Mouse (Mus musculus): Measurements from ENCODE around the gene Trappc6a. TPM values are rescaled to one million over a fixed set of nuclear protein-coding genes. Genes with fewer than 3 reads are reported as not detected.

The Trappc6a gene
- polyA plus RNA-seq, 1 experiment from 2014 or later, result 89.0 TPM

- no peaks in the 10 kb centered on the region for H3K9me3 ChIP-seq (ENCODE audit: control insufficient read depth, low read depth, low read length)
- 94% methylated on average over 2 of the region's 2 CpGs for WGBS
- no peak overlapping the region for H3K4me2 ChIP-seq (replicated peaks; ENCODE audit: low read depth, low read length)
- no peak overlapping the region for H3K9ac ChIP-seq (replicated peaks; ENCODE audit: low read depth, low read length)
- H3K27ac ChIP-seq (ENCODE audit: low read length), result no peak overlapping the region
- H3K27me3 ChIP-seq (ENCODE audit: control insufficient read depth, insufficient read depth, low read length), result no peaks in the 10 kb centered on the region
- ATAC-seq (ENCODE audit: insufficient number of reproducible peaks, insufficient read depth, low FRiP score, low read depth), result no peak
- H3K36me3 ChIP-seq (ENCODE audit: control insufficient read depth, insufficient read depth, low read length), result peaks cover 4% of the 10 kb centered on the region
- H3K4me3 ChIP-seq (ENCODE audit: low read depth, low read length), result no peak overlapping the region
- H3K4me1 ChIP-seq (ENCODE audit: control insufficient read depth, insufficient read depth, low read length), result peaks cover 19% of the 10 kb centered on the region
These were observed 48.9 kb downstream of the Trappc6a start for GRCm38 (mm10) chr7:19557086-19557485.

- Histone ChIP-seq H3K27me3 (ENCODE audit: control insufficient read depth, insufficient read depth, low read length) (no peaks in the 10 kb centered on the region), H3K4me3 (ENCODE audit: low read depth, low read length) (no peak overlapping the region), H3K9ac (replicated peaks; ENCODE audit: low read depth, low read length) (no peak overlapping the region), H3K4me1 (ENCODE audit: control insufficient read depth, insufficient read depth, low read length) (peaks cover 19% of the 10 kb centered on the region), H3K36me3 (ENCODE audit: control insufficient read depth, insufficient read depth, low read length) (peaks cover 4% of the 10 kb centered on the region), H3K4me2 (replicated peaks; ENCODE audit: low read depth, low read length) (no peak overlapping the region), H3K27ac (ENCODE audit: low read length) (no peak overlapping the region), H3K9me3 (ENCODE audit: control insufficient read depth, low read depth, low read length) (no peaks in the 10 kb centered on the region)
- 0 out of 2 replicates have a peak, but pooled peaks have one; percentile 19 for ATAC-seq (ENCODE audit: insufficient number of reproducible peaks, insufficient read depth, low FRiP score, low read depth)
- 86% methylated on average over 6 of the region's 6 CpGs for WGBS
These were observed 50.0 kb downstream of the Trappc6a start for GRCm38 (mm10) chr7:19557982-19558900.

- Histone ChIP-seq H3K9me3 (ENCODE audit: control insufficient read depth, low read depth, low read length) (no peaks in the 10 kb centered on the region), H3K4me2 (replicated peaks; ENCODE audit: low read depth, low read length) (no peak overlapping the region), H3K4me1 (ENCODE audit: control insufficient read depth, insufficient read depth, low read length) (peaks cover 19% of the 10 kb centered on the region), H3K9ac (replicated peaks; ENCODE audit: low read depth, low read length) (no peak overlapping the region), H3K36me3 (ENCODE audit: control insufficient read depth, insufficient read depth, low read length) (peaks cover 4% of the 10 kb centered on the region), H3K4me3 (ENCODE audit: low read depth, low read length) (no peak overlapping the region), H3K27ac (ENCODE audit: low read length) (no peak overlapping the region), H3K27me3 (ENCODE audit: control insufficient read depth, insufficient read depth, low read length) (no peaks in the 10 kb centered on the region)
- WGBS, result 40% methylated on average over 2 of the region's 2 CpGs
- no peak for ATAC-seq (ENCODE audit: insufficient number of reproducible peaks, insufficient read depth, low FRiP score, low read depth)
These were observed 50.8 kb downstream of the Trappc6a start for GRCm38 (mm10) chr7:19558965-19559364.

- H3K9me3 ChIP-seq (ENCODE audit: control insufficient read depth, low read depth, low read length), result no peaks in the 10 kb centered on the region
- peaks cover 19% of the 10 kb centered on the region for H3K36me3 ChIP-seq (ENCODE audit: control insufficient read depth, insufficient read depth, low read length)
- H3K27ac ChIP-seq (ENCODE audit: low read length), result peak overlapping the region; percentile 92; the same call in 1 of the 2 replicates
- H3K9ac ChIP-seq (replicated peaks; ENCODE audit: low read depth, low read length), result peak overlapping the region; percentile 91
- no peak for ATAC-seq (ENCODE audit: insufficient number of reproducible peaks, insufficient read depth, low FRiP score, low read depth)
- WGBS, result 26% methylated on average over 11 of the region's 11 CpGs
- peaks cover 19% of the 10 kb centered on the region for H3K4me1 ChIP-seq (ENCODE audit: control insufficient read depth, insufficient read depth, low read length)
- H3K4me2 ChIP-seq (replicated peaks; ENCODE audit: low read depth, low read length), result peak overlapping the region; percentile 77
- peak overlapping the region; percentile 100 for H3K4me3 ChIP-seq (ENCODE audit: low read depth, low read length)
- H3K27me3 ChIP-seq (ENCODE audit: control insufficient read depth, insufficient read depth, low read length), result no peaks in the 10 kb centered on the region
These were observed 52.5 kb downstream of the Trappc6a start for GRCm38 (mm10) chr7:19560491-19561260.

GRCm38 (mm10) chr7:19561431-19561764 lies 53.2 kb downstream of the Trappc6a start:
- ATAC-seq (ENCODE audit: insufficient number of reproducible peaks, insufficient read depth, low FRiP score, low read depth), result no peak
- peaks cover 19% of the 10 kb centered on the region for H3K4me1 ChIP-seq (ENCODE audit: control insufficient read depth, insufficient read depth, low read length)
- WGBS, result under 1% methylated on average over 11 of the region's 11 CpGs
- no peaks in the 10 kb centered on the region for H3K27me3 ChIP-seq (ENCODE audit: control insufficient read depth, insufficient read depth, low read length)
- peak overlapping the region; percentile 100 for H3K4me3 ChIP-seq (ENCODE audit: low read depth, low read length)
- H3K4me2 ChIP-seq (replicated peaks; ENCODE audit: low read depth, low read length), result peak overlapping the region; percentile 77
- H3K36me3 ChIP-seq (ENCODE audit: control insufficient read depth, insufficient read depth, low read length), result peaks cover 18% of the 10 kb centered on the region
- H3K27ac ChIP-seq (ENCODE audit: low read length), result peak overlapping the region; percentile 92
- no peaks in the 10 kb centered on the region for H3K9me3 ChIP-seq (ENCODE audit: control insufficient read depth, low read depth, low read length)
- H3K9ac ChIP-seq (replicated peaks; ENCODE audit: low read depth, low read length), result peak overlapping the region; percentile 91

- Histone ChIP-seq H3K9ac (replicated peaks; ENCODE audit: low read depth, low read length) (peak overlapping the region; percentile 91), H3K9me3 (ENCODE audit: control insufficient read depth, low read depth, low read length) (no peaks in the 10 kb centered on the region), H3K4me2 (replicated peaks; ENCODE audit: low read depth, low read length) (peak overlapping the region; percentile 77), H3K27ac (ENCODE audit: low read length) (peak overlapping the region; percentile 92), H3K27me3 (ENCODE audit: control insufficient read depth, insufficient read depth, low read length) (no peaks in the 10 kb centered on the region), H3K4me3 (ENCODE audit: low read depth, low read length) (peak overlapping the region; percentile 100), H3K4me1 (ENCODE audit: control insufficient read depth, insufficient read depth, low read length) (peaks cover 19% of the 10 kb centered on the region), H3K36me3 (ENCODE audit: control insufficient read depth, insufficient read depth, low read length) (peaks cover 18% of the 10 kb centered on the region)
- WGBS, result under 1% methylated on average over 97 of the region's 102 CpGs
- ATAC-seq (ENCODE audit: insufficient number of reproducible peaks, insufficient read depth, low FRiP score, low read depth), result peak; percentile 84
These were observed 53.8 kb downstream of the Trappc6a start for GRCm38 (mm10) chr7:19561765-19562642.

- WGBS, result 2% methylated on average over 19 of the region's 19 CpGs
- ATAC-seq (ENCODE audit: insufficient number of reproducible peaks, insufficient read depth, low FRiP score, low read depth), result peak; percentile 28
- peak within 1 kb of the TSS; percentile 100 for H3K4me3 ChIP-seq (ENCODE audit: low read depth, low read length)
- H3K4me2 ChIP-seq (replicated peaks; ENCODE audit: low read depth, low read length), result peak within 1 kb of the TSS; percentile 77
- peak within 1 kb of the TSS; percentile 91 for H3K9ac ChIP-seq (replicated peaks; ENCODE audit: low read depth, low read length)
- H3K4me1 ChIP-seq (ENCODE audit: control insufficient read depth, insufficient read depth, low read length), result peaks cover 19% of the 10 kb centered on the region
- H3K9me3 ChIP-seq (ENCODE audit: control insufficient read depth, low read depth, low read length), result no peaks in the 10 kb centered on the region
- peaks cover 20% of the 10 kb centered on the region for H3K36me3 ChIP-seq (ENCODE audit: control insufficient read depth, insufficient read depth, low read length)
- peak within 1 kb of the TSS; percentile 92 for H3K27ac ChIP-seq (ENCODE audit: low read length)
- no peaks in the 10 kb centered on the region for H3K27me3 ChIP-seq (ENCODE audit: control insufficient read depth, insufficient read depth, low read length)
These were observed 54.6 kb downstream of the Trappc6a start, which contains the start of gene Ppp1r37 for GRCm38 (mm10) chr7:19562643-19563410. Gene Ppp1r37, minus strand, starts transcription at chr7:19563076.
